ENCODE assay signal across 29 mouse cellular contexts in the genomic region with DNA sequence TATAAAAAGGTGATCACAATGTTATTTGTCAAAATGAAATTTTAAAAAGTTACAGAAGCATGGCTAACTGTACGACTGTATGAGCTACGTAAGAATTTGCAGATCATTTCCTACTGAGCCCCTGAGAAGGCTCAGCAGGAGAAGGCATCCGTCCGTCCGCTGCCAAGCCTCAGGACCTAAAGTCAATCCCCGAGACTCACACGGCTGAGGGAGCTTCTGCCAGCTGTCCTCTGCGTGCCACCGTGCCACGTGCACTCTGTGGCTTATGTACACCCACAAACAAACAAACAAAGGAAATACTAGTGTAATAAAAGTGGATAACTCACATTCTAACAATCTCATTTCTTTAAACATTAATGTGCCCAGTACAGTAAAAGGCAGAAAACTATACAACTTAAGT. TPM values are rescaled to one million over a fixed set of nuclear protein-coding genes. Genes with fewer than 3 reads are reported as not detected.
DNase-seq lines count a peak whose midpoint lies in the region; ATAC-seq and TF ChIP-seq lines count a peak whose summit lies in the region.
"Had no signal": no experiment of that assay in that cellular context is flagged by ENCODE, and none has a peak within 500 bp of the region (broad histone marks: within the 10 kb centered on the region; RNA-seq: fewer than 3 reads in every experiment).

No protein-coding gene starts in this region.

- H3K36me3 ChIP-seq in liver, embryonic 12.5 days = no peaks in the 10 kb centered on the region
- H3K36me3 ChIP-seq: embryonic facial prominence, embryonic 12.5 days; forebrain, embryonic 15.5 days; G1E; heart, embryonic 12.5 days; kidney, embryonic 15.5 days; lung, embryonic 15.5 days; midbrain, embryonic 12.5 days had no signal

- peak overlapping the region; percentile 29 for H3K4me3 ChIP-seq in bone marrow, adult 2 months (replicated peaks; ENCODE audit: control insufficient read depth, low read depth, low read length)
- 0 out of 2 replicates have a peak overlapping the region, but pooled peaks have one; percentile 9 for H3K4me3 ChIP-seq in liver, embryonic 12.5 days
- H3K4me3 ChIP-seq in gastrocnemius, adult 2 months = no peak overlapping the region
- H3K4me3 ChIP-seq: embryonic facial prominence, embryonic 12.5 days; forebrain, embryonic 15.5 days; heart, embryonic 12.5 days; hindbrain, embryonic 12.5 days; kidney, embryonic 15.5 days; left cerebral cortex, adult 2 months; lung, embryonic 15.5 days; midbrain, embryonic 12.5 days had no signal

- H3K27ac ChIP-seq in bone marrow, adult 2 months (ENCODE audit: control insufficient read depth, insufficient read depth, low read depth, low read length, poor library complexity) = no peak overlapping the region
- H3K27ac ChIP-seq in liver, embryonic 12.5 days = 0 out of 2 replicates have a peak overlapping the region, but pooled peaks have one; percentile 58
- H3K27ac ChIP-seq in gastrocnemius, adult 2 months = no peak overlapping the region
- H3K27ac ChIP-seq: embryonic facial prominence, embryonic 12.5 days; forebrain, embryonic 15.5 days; hindbrain, embryonic 12.5 days; kidney, embryonic 15.5 days; left cerebral cortex, adult 2 months; lung, embryonic 15.5 days; midbrain, embryonic 12.5 days; stomach, postnatal 0 days had no signal

- no peaks in the 10 kb centered on the region for H3K27me3 ChIP-seq in liver, embryonic 12.5 days (replicated peaks)
- H3K27me3 ChIP-seq: CH12.LX; embryonic facial prominence, embryonic 12.5 days; forebrain, embryonic 15.5 days; heart, embryonic 12.5 days; hindbrain, embryonic 12.5 days; kidney, embryonic 15.5 days; lung, embryonic 15.5 days; midbrain, embryonic 12.5 days had no signal

- TF ChIP-seq POLR2A in bone marrow, adult 2 months (IDR thresholded peaks at IDR 0.05; ENCODE audit: borderline replicate concordance, control insufficient read depth, low read depth, low read length) = no peak

- TF ChIP-seq CTCF in bone marrow, adult 2 months (IDR thresholded peaks at IDR 0.05; ENCODE audit: control insufficient read depth, insufficient read depth, low read length) = no peak; the same call in 1 of the 2 replicates
- TF ChIP-seq CTCF in gastrocnemius, adult 2 months (IDR thresholded peaks at IDR 0.05) = no peak

- no peaks in the 10 kb centered on the region for H3K9me3 ChIP-seq in liver, embryonic 12.5 days (replicated peaks)
- H3K9me3 ChIP-seq: embryonic facial prominence, embryonic 12.5 days; forebrain, embryonic 15.5 days; heart, embryonic 12.5 days; hindbrain, embryonic 12.5 days; kidney, embryonic 15.5 days; lung, embryonic 15.5 days; midbrain, embryonic 12.5 days had no signal

- peak; percentile 49; the same call in 1 of the 2 replicates for ATAC-seq in erythroblast, adult 5-6 weeks (replicated peaks; ENCODE audit: low FRiP score, poor library complexity, severe bottlenecking)
- peak; percentile 71 for ATAC-seq in liver, embryonic 12.5 days
- ATAC-seq in megakaryocyte progenitor cell, adult 5-6 weeks (replicated peaks; ENCODE audit: poor library complexity) = peak; percentile 77
- ATAC-seq: forebrain, embryonic 15.5 days had no signal

- no peak for DNase-seq in urinary bladder, adult 2 months (ENCODE audit: low spot score)
- DNase-seq in gastrocnemius, adult 2 months = no peak
- no peak for DNase-seq in layer of hippocampus, adult 9-11 months
- DNase-seq: adrenal gland, adult 8-10 months; B cell, adult 2 months; cerebellum, adult 9-11 months; gastrocnemius, postnatal 14 days; heart, adult 11 months; heart, postnatal 10 days; kidney, adult 11 months; kidney, postnatal 36 days; lung, postnatal 4 days; thymus, adult 2 months; thymus, postnatal 4 days had no signal

- no peaks in the 10 kb centered on the region; the same call in 1 of the 2 replicates for H3K4me1 ChIP-seq in bone marrow, adult 2 months (ENCODE audit: control insufficient read depth, insufficient read depth, low read length)
- peaks cover 11% of the 10 kb centered on the region for H3K4me1 ChIP-seq in liver, embryonic 12.5 days
- H3K4me1 ChIP-seq: forebrain, embryonic 15.5 days; hindbrain, embryonic 12.5 days; kidney, embryonic 15.5 days; lung, embryonic 15.5 days; midbrain, embryonic 12.5 days had no signal

- intact Hi-C loops in gastrocnemius, adult 2 months (cut with DNase I) = loop anchor here (5.0 kb wide), 1 partner anchor 543 kb away; no protein-coding TSS in a partner anchor

- H3K9ac ChIP-seq in liver, embryonic 12.5 days = no peak overlapping the region
- H3K9ac ChIP-seq: embryonic facial prominence, embryonic 12.5 days; forebrain, embryonic 15.5 days; heart, embryonic 12.5 days; hindbrain, embryonic 12.5 days; kidney, embryonic 15.5 days; lung, embryonic 15.5 days; midbrain, embryonic 12.5 days had no signal

- H3K4me2 ChIP-seq in liver, embryonic 12.5 days = peak overlapping the region; percentile 47
- H3K4me2 ChIP-seq: embryonic facial prominence, embryonic 12.5 days; forebrain, embryonic 15.5 days; heart, embryonic 12.5 days; hindbrain, embryonic 12.5 days; kidney, embryonic 15.5 days; lung, embryonic 15.5 days; midbrain, embryonic 12.5 days had no signal

- 26% methylated on average over 10 of the region's 10 CpGs for WGBS in bone marrow, adult 2 months
- 46% methylated on average over 10 of the region's 10 CpGs for WGBS in liver, embryonic 12.5 days (ENCODE audit: insufficient replicate concordance)

RNA-seq across cellular contexts. Expression of gene Abca6, which starts 33.3 kb away (rescaled TPM):
- polyA plus RNA-seq in bone marrow, adult 2 months (2011; ENCODE audit: insufficient read depth, insufficient read length, low replicate concordance, missing spikeins) = 0.18 TPM in 1 of 2 replicates, not detected in the other
- not detected in 2 replicates for total RNA-seq in erythroblast, adult 5-6 weeks (2015; ENCODE audit: low replicate concordance)
- 0.09 and 0.98 TPM in 2 replicates for total RNA-seq in erythroblast, adult 5-6 weeks (2017; ENCODE audit: low replicate concordance)
- 3.3 TPM in 2 replicates for polyA plus RNA-seq in liver, embryonic 12.5 days (2016; fragmentation: Nextera tagmentation; extraction: Ambion mirVana)
- total RNA-seq in megakaryocyte progenitor cell, adult 5-6 weeks (2015) = 1.3 TPM in 1 of 2 replicates, not detected in the other
- 0.04 and 1.2 TPM in 2 replicates for total RNA-seq in megakaryocyte progenitor cell, adult 5-6 weeks (2017)
- polyA plus RNA-seq in urinary bladder, adult 2 months (2012; rRNA removed) = 3.4 and 4.0 TPM in 2 replicates
- 1 to 10 TPM; 3.1 to 3.3 TPM for total RNA-seq in gastrocnemius, adult 2 months (2021)
- total RNA-seq: G1E had no signal
- polyA plus RNA-seq: G1E had no signal

RNA-seq across cellular contexts. Expression of gene Abca5, which starts 52.7 kb away (rescaled TPM):
- 1.0 TPM in 1 of 2 replicates, not detected in the other for polyA plus RNA-seq in bone marrow, adult 2 months (2011; ENCODE audit: insufficient read depth, insufficient read length, low replicate concordance, missing spikeins)
- 0.42 TPM in 1 of 2 replicates, not detected in the other for total RNA-seq in erythroblast, adult 5-6 weeks (2015; ENCODE audit: low replicate concordance)
- total RNA-seq in erythroblast, adult 5-6 weeks (2017; ENCODE audit: low replicate concordance) = 0.28 TPM in 1 of 2 replicates, not detected in the other
- polyA plus RNA-seq in liver, embryonic 12.5 days (2016; fragmentation: Nextera tagmentation; extraction: Ambion mirVana) = 0.49 and 0.95 TPM in 2 replicates
- total RNA-seq in megakaryocyte progenitor cell, adult 5-6 weeks (2015) = 0.02 and 0.52 TPM in 2 replicates
- 0.20 and 0.62 TPM in 2 replicates for total RNA-seq in megakaryocyte progenitor cell, adult 5-6 weeks (2017)
- polyA plus RNA-seq in urinary bladder, adult 2 months (2012; rRNA removed) = 4.2 and 4.5 TPM in 2 replicates
- total RNA-seq in gastrocnemius, adult 2 months (2021) = 10 to 100 TPM; 12.2 to 12.9 TPM
- polyA plus RNA-seq: G1E had no signal

Comparison
In these comparisons a context has a peak if more than half of its experiments do, and no peak if none do; other contexts are left out.
1. RNA of gene Abca5, which starts 52.7 kb away (total RNA-seq): 12.2 to 12.9 TPM in gastrocnemius, adult 2 months; 0.02 to 0.62 TPM in megakaryocyte progenitor cell, adult 5-6 weeks and 0.28 to 0.42 TPM in erythroblast, adult 5-6 weeks; every median in the first group is over 4 times any median in the second.
2. Peak in every context shown above with its lines, with median percentiles within 50 percentile points of each other: ATAC-seq.